Mouse (Mus musculus) cerebellum, postnatal 14 days (tissue): ENCODE results near the gene Olfr1370.
"Not testable (repeated sequence)": the region's sequence is repeated elsewhere in the genome, so short reads cannot be mapped to it uniquely, and the experiment has no call there.

Source experiments
- DNase-seq, 2 experiments: peaks; one replicate each; pipeline ENCODE4 v3.0.0; 2021; ENCODE audit warnings: mixed read lengths in 2 of 2

Olfr1370 gene

DNA sequence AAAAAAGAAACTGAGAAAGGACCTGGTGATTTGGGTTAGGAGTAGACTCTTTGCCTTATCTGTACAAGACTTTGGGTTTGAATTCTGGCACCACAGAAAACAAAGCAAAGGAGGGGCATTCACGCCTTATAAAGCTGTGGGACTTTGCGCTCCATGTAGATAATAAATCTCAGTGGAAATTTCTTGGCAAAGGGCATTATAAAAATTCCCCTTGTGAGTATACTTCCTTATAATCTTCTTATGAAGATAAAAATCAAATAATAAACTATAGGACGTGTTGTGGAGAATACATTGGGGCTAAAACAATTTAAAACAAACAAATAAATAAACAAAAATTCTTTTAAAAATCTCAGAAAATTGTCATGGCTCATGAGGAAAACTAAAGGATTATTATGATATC lies at the start of gene Olfr1370:
Gene Olfr1370 (minus strand): TSS at position 101 of the 400 bp plus-strand sequence.
- no peak for DNase-seq

DNA sequence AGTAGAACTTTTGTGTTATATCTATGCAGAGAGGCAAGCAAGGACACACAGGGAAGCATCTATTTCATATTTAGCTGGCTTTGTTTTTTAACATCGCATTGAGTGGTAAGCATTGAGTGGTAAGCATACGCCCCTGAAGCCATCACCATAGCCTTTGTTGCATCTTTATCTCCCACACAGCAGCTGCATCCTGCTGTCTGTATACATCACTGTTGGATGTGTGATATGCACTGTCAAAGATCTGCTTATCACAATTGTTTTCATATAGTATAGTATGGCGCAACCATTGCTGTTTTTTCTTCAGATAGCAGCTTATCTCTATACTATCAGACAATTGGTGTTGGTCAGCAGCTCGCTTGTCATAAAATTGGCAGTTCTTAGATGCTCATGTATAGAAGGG lies 39.4 kb upstream of the Olfr1370 start:
- DNase-seq, result no peak

DNA sequence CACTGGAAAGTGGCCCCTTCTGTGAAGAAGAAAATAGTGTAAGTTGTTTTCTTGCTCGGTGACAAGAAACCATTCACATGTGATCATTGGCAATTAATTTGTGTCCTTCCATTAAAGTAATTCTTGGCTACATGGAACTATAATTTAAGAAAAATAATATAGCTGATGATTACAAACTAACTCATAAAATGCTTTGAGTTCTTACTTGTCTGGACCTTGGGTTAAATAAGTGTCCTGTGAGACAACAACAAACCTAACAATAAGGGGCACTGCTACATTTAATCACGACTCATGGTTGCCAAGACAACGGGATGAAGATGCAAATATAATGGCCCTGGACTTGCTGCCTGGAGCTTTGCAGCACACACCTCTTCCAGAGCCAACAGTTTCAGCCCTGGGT lies 36.4 kb upstream of the Olfr1370 start, which contains the start of gene Olfr1369-ps1:
Gene Olfr1369-ps1 (plus strand): TSS at position 301 of the 400 bp plus-strand sequence.
- DNase-seq, result not testable (repeated sequence)

DNA sequence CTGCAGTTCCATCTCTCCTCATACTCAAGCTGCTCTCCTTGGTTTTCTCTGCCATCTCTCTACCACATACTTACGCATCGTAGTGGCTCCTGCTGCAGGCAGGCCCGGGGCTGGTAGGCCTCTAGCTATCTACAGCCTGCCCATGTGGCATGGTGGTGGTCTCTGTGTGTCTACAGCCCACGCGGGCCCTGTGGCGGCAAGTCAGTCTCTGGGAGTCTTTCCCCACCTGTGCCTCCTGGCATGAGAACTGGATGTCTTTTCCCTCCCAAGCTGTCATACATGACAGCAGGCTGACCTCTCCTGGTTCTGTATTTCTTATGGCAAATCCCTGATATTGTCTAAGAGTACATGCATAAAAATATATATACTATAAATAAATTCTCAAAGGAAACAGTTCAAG lies 35.7 kb upstream of the Olfr1370 start:
- DNase-seq, result peak; percentile 28 to 55

DNA sequence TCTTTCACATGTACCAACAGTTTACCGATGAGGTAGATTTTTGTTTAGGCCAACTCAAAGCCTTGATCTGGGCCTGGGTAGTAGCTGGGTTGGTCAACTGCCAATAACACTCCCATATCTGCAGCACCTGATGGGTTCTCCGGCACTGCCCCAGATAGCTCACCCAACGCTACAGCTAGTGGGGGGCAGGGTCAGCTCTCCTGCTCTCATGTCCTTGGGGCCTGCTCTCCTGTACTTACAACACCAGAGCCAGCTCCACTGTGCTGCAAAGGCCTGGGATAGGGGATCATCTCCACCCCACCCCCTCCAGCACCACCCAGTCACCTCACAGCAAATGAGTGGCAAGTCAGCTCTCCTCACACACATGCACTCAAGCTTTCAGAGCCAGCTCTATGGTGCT lies 35.0 kb upstream of the Olfr1370 start:
- DNase-seq, result no peak

DNA sequence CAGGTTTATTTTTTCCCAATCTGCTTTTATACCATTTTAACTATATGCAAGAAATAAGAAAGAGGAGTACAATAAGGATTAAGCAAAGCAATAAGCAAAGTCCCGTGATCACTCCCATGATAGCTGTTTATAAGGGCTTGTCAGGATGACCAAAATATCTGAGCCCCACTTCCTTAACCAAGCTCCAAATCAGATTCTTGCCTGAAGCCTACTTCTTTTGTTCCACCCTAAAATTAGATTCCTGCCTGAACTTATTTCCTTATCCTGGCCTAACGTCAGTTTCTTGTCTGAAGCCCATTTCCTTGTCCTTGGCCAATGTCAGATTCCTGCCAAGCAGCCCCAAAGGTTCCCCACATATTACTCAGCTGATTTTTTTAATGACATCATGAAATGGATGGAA lies 7.9 kb upstream of the Olfr1370 start:
- no peak for DNase-seq

DNA sequence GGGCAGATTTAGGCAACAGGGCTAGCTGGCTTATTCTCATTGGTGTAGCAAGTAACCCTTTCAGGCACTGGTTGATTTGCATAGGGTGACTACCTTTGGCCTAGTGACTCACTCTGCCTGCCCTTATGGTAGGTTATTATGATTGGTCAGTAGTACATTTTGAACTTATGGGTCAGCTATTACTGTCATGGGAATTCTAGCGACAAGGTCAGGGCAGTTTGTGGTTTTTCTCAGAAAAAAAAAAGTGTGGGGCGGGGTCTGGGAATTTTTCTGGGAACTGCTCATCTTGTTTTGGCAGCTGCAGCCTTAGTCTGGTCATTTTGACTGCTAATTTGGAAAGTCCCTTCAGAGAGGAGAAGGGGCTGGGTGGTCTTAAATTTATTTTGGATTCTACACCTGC lies 8.7 kb downstream of the Olfr1370 start:
- no peak for DNase-seq

DNA sequence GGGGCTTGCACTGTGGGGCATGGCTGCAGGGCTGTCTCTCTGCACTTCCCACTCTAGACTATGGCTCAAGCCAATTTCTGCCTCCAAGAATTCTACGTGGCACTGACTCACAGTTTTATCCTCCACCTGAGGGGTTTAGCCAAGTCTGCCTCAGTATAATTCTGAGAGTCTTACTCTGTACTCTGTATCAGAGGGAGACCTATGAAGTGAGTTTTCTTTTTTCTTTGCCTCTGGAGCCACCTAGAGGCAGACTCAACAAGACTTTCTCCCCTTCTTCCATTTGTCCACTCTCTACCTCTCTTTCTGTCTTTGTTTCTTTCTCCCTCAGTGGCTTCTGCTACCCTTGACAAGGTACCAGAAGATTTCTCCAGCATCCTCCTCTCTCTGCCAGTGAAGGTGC lies 24.6 kb downstream of the Olfr1370 start:
- DNase-seq, result peak; percentile 53 to 64

DNA sequence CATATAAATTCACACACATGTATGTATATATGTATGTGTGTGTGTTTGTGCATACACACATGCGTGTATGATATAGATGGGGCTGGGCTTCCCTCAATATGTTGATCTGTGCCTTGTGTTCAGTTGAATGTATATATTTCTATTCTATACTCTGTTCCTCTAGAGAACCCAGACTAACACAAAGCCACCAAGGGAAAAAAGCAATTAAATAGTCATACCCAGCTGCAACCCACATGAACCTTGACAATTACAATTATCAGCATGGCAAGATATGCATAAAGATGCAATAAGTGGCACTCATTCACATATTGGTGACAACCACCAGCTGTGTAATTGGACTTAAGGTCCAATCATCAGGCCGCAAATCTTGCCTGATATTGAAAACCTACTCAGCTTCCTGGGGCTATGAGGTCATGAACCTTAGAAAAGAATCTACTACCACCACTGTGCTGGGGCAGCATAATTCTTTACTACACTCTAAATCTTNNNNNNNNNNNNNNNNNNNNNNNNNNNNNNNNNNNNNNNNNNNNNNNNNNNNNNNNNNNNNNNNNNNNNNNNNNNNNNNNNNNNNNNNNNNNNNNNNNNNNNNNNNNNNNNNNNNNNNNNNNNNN lies 34.1 kb downstream of the Olfr1370 start:
- DNase-seq, result no peak

DNA sequence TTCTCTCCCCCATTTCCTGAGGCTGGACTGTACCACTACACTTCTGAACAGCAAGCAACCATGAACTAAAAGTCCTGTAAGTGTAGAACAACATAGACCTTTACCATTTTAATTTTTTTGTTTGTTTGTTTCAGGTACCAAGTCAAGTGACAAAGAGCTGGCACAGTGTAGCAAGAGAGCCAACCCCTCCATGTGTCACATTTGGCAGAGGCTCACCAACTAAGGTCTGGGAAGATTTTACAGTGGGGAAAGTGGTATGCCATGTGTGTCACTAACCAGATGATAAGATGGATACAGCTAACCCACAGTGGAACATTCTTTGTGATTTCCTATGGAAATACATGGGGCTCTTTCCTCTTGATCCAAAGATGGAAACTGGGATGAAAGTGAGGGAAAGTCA lies 38.8 kb downstream of the Olfr1370 start:
- DNase-seq, result peak; percentile 45 to 72

DNA sequence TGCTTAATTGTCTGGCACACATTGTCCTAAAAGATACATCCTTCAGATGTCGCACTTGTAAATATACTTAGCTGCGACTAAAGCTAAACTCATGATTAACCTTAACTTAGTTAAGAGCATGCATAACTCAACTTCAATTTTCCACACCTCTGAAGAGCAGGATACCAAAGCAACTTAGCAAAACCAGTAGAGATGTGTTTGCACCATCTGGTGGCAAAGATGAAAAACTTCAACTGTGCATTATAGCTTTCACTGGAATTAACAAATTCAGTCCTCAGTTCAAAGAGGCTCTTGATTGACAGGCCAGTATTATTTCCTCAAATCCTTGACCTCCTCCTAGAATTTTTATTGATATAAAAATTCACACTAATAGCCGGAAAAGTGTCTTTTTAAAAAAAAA lies 39.7 kb downstream of the Olfr1370 start:
- peak; percentile 26 to 60 for DNase-seq

DNA sequence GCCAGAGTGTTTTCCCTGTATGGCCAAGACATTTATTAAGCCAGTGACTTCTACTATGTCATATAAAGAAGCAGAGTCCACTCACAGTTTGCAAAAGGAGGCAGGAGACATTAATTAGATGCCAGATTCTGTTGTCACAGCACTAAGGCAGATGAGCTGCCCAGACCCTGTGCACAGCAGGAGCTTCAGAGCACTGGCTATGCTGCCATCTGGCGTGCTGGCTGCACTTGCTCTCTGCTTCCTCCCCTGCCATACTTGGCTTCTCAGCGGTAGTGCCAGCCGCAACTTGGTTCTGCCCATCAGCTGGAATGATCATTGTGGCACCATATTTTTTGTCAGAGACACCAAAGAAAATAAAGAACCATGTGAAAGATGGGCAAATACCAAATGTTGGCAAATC lies 41.6 kb downstream of the Olfr1370 start:
- DNase-seq, result peak; percentile 88 to 93

DNA sequence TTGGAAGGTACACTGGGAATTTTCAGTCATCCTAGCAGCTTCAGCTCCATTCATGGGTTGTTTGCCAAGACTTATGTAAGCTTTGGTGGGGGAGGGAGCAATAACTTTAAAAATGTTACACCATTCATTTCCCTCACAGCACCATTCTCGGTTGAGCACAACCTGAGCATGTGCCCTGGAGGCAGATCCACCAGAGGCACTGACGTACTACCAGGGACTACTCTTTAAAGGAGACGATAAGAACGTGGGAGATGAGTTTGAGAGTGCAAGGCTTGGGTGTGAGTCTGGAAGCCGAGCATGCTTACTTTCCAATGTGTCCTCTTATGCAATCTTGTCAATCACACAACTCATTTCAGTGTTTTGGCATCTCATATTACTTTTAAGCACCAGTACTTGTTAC lies 49.9 kb downstream of the Olfr1370 start:
- DNase-seq, result no peak
